ENCODE assay signal across 9 mouse cellular contexts in the genomic region with DNA sequence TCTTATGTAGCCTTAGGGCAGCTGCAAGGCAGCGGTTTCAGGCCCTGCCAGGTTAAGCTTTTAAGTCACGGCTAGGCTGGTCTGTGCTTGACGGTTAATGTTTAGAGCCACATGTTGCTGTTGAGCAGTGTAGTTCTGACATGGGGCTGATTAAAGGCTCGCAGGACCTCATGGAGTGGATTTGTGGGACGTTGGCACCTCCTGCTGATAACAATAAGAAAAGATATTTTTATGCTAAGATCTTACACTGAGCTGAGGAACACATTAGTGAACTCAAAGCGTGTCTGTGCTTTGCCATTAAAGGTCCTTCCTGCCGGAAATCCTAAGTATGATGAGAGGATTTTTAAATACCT. TPM values are rescaled to one million over a fixed set of nuclear protein-coding genes. Genes with fewer than 3 reads are reported as not detected.
DNase-seq lines count a peak whose midpoint lies in the region; ATAC-seq and TF ChIP-seq lines count a peak whose summit lies in the region.
"Had no signal": no experiment of that assay in that cellular context is flagged by ENCODE, and none has a peak within 500 bp of the region (broad histone marks: within the 10 kb centered on the region; RNA-seq: fewer than 3 reads in every experiment).

No protein-coding gene starts in this region.

- ATAC-seq in embryonic facial prominence, embryonic 14.5 days (ENCODE audit: low read depth) = peak; percentile 31; the same call in 1 of the 2 replicates

- intact Hi-C loops in gastrocnemius, adult 2 months (cut with DNase I) = loop anchor here (2.0 kb wide), 1 partner anchor 377 kb away; no protein-coding TSS in a partner anchor
- intact Hi-C loops in left cerebral cortex, postnatal 14 days (cut with DNase I) = loop anchor here (5.0 kb wide), 3 partner anchors 281 to 826 kb away; a partner anchor contains a TSS
- intact Hi-C loops in gastrocnemius, postnatal 36 days (cut with DNase I) = loop anchor here (10.0 kb wide), 1 partner anchor 829 kb away; no protein-coding TSS in a partner anchor

- 14% methylated on average over 7 of the region's 7 CpGs for WGBS in embryonic facial prominence, embryonic 14.5 days
- WGBS in limb, embryonic 10.5 days = 15% methylated on average over 7 of the region's 7 CpGs
- 62% methylated on average over 7 of the region's 7 CpGs for WGBS in cerebellum, adult 2 months

- DNase-seq in gastrocnemius, adult 2 months = no peak
- no peak for DNase-seq in gastrocnemius, postnatal 10 days
- peak; percentile 45 for DNase-seq in 3134 (ENCODE audit: extremely low read depth, insufficient read length, low spot score)
- peak; percentile 72 for DNase-seq in embryonic facial prominence, embryonic 14.5 days (ENCODE audit: low spot score)
- peak; percentile 51 for DNase-seq in limb, embryonic 10.5 days (ENCODE audit: low spot score)
- DNase-seq in left cerebral cortex, postnatal 14 days (ENCODE audit: low spot score in 2 of 2) = no peak
- no peak for DNase-seq in cerebellum, adult 2 months
- no peak for DNase-seq in gastrocnemius, postnatal 36 days

- peak overlapping the region; percentile 48 for H3K4me2 ChIP-seq in embryonic facial prominence, embryonic 14.5 days (ENCODE audit: low read depth, low read length)

- no peak for TF ChIP-seq POLR2A in cerebellum, adult 2 months (IDR thresholded peaks at IDR 0.05; ENCODE audit: borderline replicate concordance, insufficient read depth, low read length)

- no peak overlapping the region for H3K9ac ChIP-seq in embryonic facial prominence, embryonic 14.5 days (ENCODE audit: low read depth, low read length)

- H3K27me3 ChIP-seq in embryonic facial prominence, embryonic 14.5 days (replicated peaks; ENCODE audit: control insufficient read depth, insufficient read depth, low read length) = no peaks in the 10 kb centered on the region
- no peaks in the 10 kb centered on the region for H3K27me3 ChIP-seq in limb, embryonic 10.5 days (ENCODE audit: low read depth, poor library complexity, severe bottlenecking)
- H3K27me3 ChIP-seq in cerebellum, adult 2 months (ENCODE audit: control insufficient read depth, insufficient read depth, low read length) = no peaks in the 10 kb centered on the region

- no peak for TF ChIP-seq CTCF in gastrocnemius, adult 2 months (IDR thresholded peaks at IDR 0.05)
- no peak for TF ChIP-seq CTCF in cerebellum, adult 2 months (IDR thresholded peaks at IDR 0.05; ENCODE audit: borderline replicate concordance, insufficient read depth, low read depth, low read length)

- H3K4me1 ChIP-seq in embryonic facial prominence, embryonic 14.5 days (ENCODE audit: control insufficient read depth, insufficient read depth, low read length) = peaks cover 3% of the 10 kb centered on the region; the same call in 1 of the 2 replicates
- H3K4me1 ChIP-seq in limb, embryonic 10.5 days = peaks cover 58% of the 10 kb centered on the region
- H3K4me1 ChIP-seq in cerebellum, adult 2 months (ENCODE audit: control insufficient read depth, insufficient read depth, low read length) = peaks cover 9% of the 10 kb centered on the region

- H3K27ac ChIP-seq in gastrocnemius, adult 2 months = no peak overlapping the region
- no peak overlapping the region for H3K27ac ChIP-seq in embryonic facial prominence, embryonic 14.5 days (replicated peaks; ENCODE audit: low read depth, low read length)
- H3K27ac ChIP-seq in limb, embryonic 10.5 days = peak overlapping the region; percentile 71
- H3K27ac ChIP-seq in cerebellum, adult 2 months (ENCODE audit: insufficient read depth, low read length) = no peak overlapping the region

- no peaks in the 10 kb centered on the region for H3K9me3 ChIP-seq in embryonic facial prominence, embryonic 14.5 days (ENCODE audit: control insufficient read depth, low read length)
- H3K9me3 ChIP-seq in limb, embryonic 10.5 days (replicated peaks) = no peaks in the 10 kb centered on the region

- H3K36me3 ChIP-seq in embryonic facial prominence, embryonic 14.5 days (ENCODE audit: control insufficient read depth, insufficient read depth, low read length) = no peaks in the 10 kb centered on the region
- peaks cover 25% of the 10 kb centered on the region for H3K36me3 ChIP-seq in limb, embryonic 10.5 days

- peak overlapping the region; percentile 60 for H3K4me3 ChIP-seq in gastrocnemius, adult 2 months
- peak overlapping the region; percentile 14 for H3K4me3 ChIP-seq in embryonic facial prominence, embryonic 14.5 days (ENCODE audit: low read depth, low read length)
- peak overlapping the region; percentile 27 for H3K4me3 ChIP-seq in limb, embryonic 10.5 days
- H3K4me3 ChIP-seq in cerebellum, adult 2 months (replicated peaks; ENCODE audit: insufficient read depth, low read depth, low read length) = no peak overlapping the region
- H3K4me3 ChIP-seq: erythroblast, embryonic 14.5 days had no signal

RNA-seq across cellular contexts. Expression of a gene that starts 53.9 kb away (rescaled TPM):
- total RNA-seq in gastrocnemius, adult 2 months (2021) = not detected
- under 1 TPM in 1 of 2 experiments, not detected in 1; 0.14 TPM for total RNA-seq in gastrocnemius, postnatal 10 days (2021)
- 7.9 and 9.2 TPM in 2 replicates for polyA plus RNA-seq in embryonic facial prominence, embryonic 14.5 days (2014; fragmentation: Nextera tagmentation; extraction: Ambion mirVana)
- polyA plus RNA-seq in limb, embryonic 10.5 days (2016; fragmentation: Nextera tagmentation; extraction: Ambion mirVana) = 3.8 and 3.9 TPM in 2 replicates
- 10 to 100 TPM; 10.7 to 10.9 TPM for total RNA-seq in left cerebral cortex, postnatal 14 days (2021)
- polyA plus RNA-seq in cerebellum, adult 2 months (2012; rRNA removed) = 7.5 and 10.7 TPM in 2 replicates
- total RNA-seq in gastrocnemius, postnatal 36 days (2021) = not detected
- polyA plus RNA-seq: erythroblast, embryonic 14.5 days had no signal

Comparison
In these comparisons a context has a peak if more than half of its experiments do, and no peak if none do; other contexts are left out.
1. DNase-seq: peak in 3134 (single experiment), embryonic facial prominence, embryonic 14.5 days (single experiment) and limb, embryonic 10.5 days (single experiment); none in gastrocnemius, adult 2 months (single experiment), gastrocnemius, postnatal 10 days (single experiment), left cerebral cortex, postnatal 14 days (0 of 2), cerebellum, adult 2 months (0 of 2) and gastrocnemius, postnatal 36 days (0 of 2).
2. RNA of a gene that starts 53.9 kb away (total RNA-seq): 10.7 to 10.9 TPM in left cerebral cortex, postnatal 14 days; 0.14 TPM in gastrocnemius, postnatal 10 days, not detected in gastrocnemius, postnatal 36 days and not detected in gastrocnemius, adult 2 months; every median in the first group is over 10 times any median in the second.